In the genomic region with DNA sequence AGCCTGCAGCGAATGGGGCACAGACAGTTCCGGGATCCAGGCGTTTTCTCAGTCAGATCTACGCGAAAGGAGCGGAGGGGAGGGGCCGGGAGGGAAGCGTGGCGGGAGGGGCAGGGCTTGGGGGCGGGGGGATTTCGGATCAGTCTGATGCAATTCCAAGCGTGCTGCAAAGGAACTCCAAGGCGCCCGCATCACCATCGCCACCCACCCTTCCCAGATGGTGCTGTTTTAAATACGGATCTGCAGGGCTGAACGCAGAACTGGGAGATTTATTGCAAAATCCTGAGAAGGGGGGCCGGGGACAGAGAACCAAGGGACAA, we compare ENCODE assay signal across 8 mouse cellular contexts. TPM values are rescaled to one million over a fixed set of nuclear protein-coding genes. Genes with fewer than 3 reads are reported as not detected.
DNase-seq lines count a peak whose midpoint lies in the region; ATAC-seq lines count a peak whose summit lies in the region.

No protein-coding gene starts in this region.

- peaks cover 15% of the 10 kb centered on the region for H3K4me1 ChIP-seq in heart, embryonic 16.5 days (ENCODE audit: control insufficient read depth, insufficient read depth, low read length)
- H3K4me1 ChIP-seq in midbrain, embryonic 15.5 days: peaks cover 40% of the 10 kb centered on the region

- H3K36me3 ChIP-seq in heart, embryonic 16.5 days (ENCODE audit: control insufficient read depth, insufficient read depth): no peaks in the 10 kb centered on the region
- H3K36me3 ChIP-seq in midbrain, embryonic 15.5 days (replicated peaks): no peaks in the 10 kb centered on the region

- no peak overlapping the region for H3K9ac ChIP-seq in heart, embryonic 16.5 days (ENCODE audit: low read length)
- peak overlapping the region; percentile 76 for H3K9ac ChIP-seq in midbrain, embryonic 15.5 days

- H3K9me3 ChIP-seq in heart, embryonic 16.5 days (replicated peaks; ENCODE audit: control insufficient read depth, low read length): no peaks in the 10 kb centered on the region
- no peaks in the 10 kb centered on the region for H3K9me3 ChIP-seq in midbrain, embryonic 15.5 days

- intact Hi-C loops in left cerebral cortex, postnatal 10 days (cut with DNase I): loop anchor here (2.0 to 10.0 kb wide), 2 partner anchors 59 to 403 kb away; no protein-coding TSS in a partner anchor

- 0% methylated on average over 18 of the region's 18 CpGs for WGBS in heart, embryonic 16.5 days
- whole genome bisulfite sequencing in midbrain, embryonic 15.5 days: 0% methylated on average over 18 of the region's 18 CpGs

- no peak for ATAC-seq in heart, embryonic 16.5 days (replicated peaks; ENCODE audit: extremely low read depth, insufficient read depth, low FRiP score)
- no peak; the same call in 1 of the 2 replicates for ATAC-seq in midbrain, embryonic 15.5 days (replicated peaks)

- no peak overlapping the region for H3K27ac ChIP-seq in heart, embryonic 16.5 days (ENCODE audit: low read length)
- peak overlapping the region; percentile 97 for H3K27ac ChIP-seq in midbrain, embryonic 15.5 days

- peak overlapping the region; percentile 46 for H3K4me3 ChIP-seq in heart, embryonic 16.5 days (ENCODE audit: low read length)
- H3K4me3 ChIP-seq in midbrain, embryonic 15.5 days: peak overlapping the region; percentile 72

- DNase-seq in 3T3-L1 (ENCODE audit: low read depth, low spot score) (peak; percentile 99), NIH3T3 (ENCODE audit: low read depth) (peak; percentile 97)
- peak; percentile 91 for DNase-seq in embryo, embryonic 11 days
- peak; percentile 83 for DNase-seq in left cerebral cortex, postnatal 10 days (ENCODE audit: extremely low spot score in 1 of 2, low spot score in 2 of 2)
- no peak for DNase-seq in spleen, postnatal 36 days (ENCODE audit: low spot score in 2 of 2)
- no peak for DNase-seq in ovary, postnatal 14 days (ENCODE audit: low spot score)

- H3K4me2 ChIP-seq in heart, embryonic 16.5 days (ENCODE audit: low read depth, low read length): peak overlapping the region; percentile 62
- peak overlapping the region; percentile 100 for H3K4me2 ChIP-seq in midbrain, embryonic 15.5 days

- H3K27me3 ChIP-seq in heart, embryonic 16.5 days (ENCODE audit: control insufficient read depth, insufficient read depth, low read length): peaks cover 52% of the 10 kb centered on the region
- peaks cover 29% of the 10 kb centered on the region for H3K27me3 ChIP-seq in midbrain, embryonic 15.5 days (replicated peaks)

RNA-seq across cellular contexts. Expression of a gene that starts 3.5 kb away (rescaled TPM):
- polyA plus RNA-seq in heart, embryonic 16.5 days (2015; fragmentation: Nextera tagmentation; extraction: Ambion mirVana): 0.50 and 0.55 TPM in 2 replicates
- total RNA-seq in left cerebral cortex, postnatal 10 days (2021): 10 to 100 TPM; 11.7 to 11.8 TPM
- 6.4 and 6.8 TPM in 2 replicates for polyA plus RNA-seq in midbrain, embryonic 15.5 days (2015; fragmentation: Nextera tagmentation; extraction: Ambion mirVana)

Comparison
In these comparisons a context has a peak if more than half of its experiments do, and no peak if none do; other contexts are left out.
1. DNase-seq: peak in 3T3-L1 (single experiment), NIH3T3 (single experiment), embryo, embryonic 11 days (single experiment) and left cerebral cortex, postnatal 10 days (2 of 2); none in spleen, postnatal 36 days (0 of 2) and ovary, postnatal 14 days (single experiment).